Mouse (Mus musculus) CH12.LX (cell line): ENCODE results near the gene Slc10a4.

Experiments used
- BHLHE40 ChIP-seq: IDR thresholded peaks from 2 replicates; pipeline ENCODE4 v1.6.1; 2011; ENCODE audit warnings: mild to moderate bottlenecking, low read depth, low read length, improper control_type of control experiment
- HCFC1 ChIP-seq: IDR thresholded peaks from 2 replicates; pipeline ENCODE4 v1.6.1; 2012; ENCODE audit warnings: low read depth, mild to moderate bottlenecking, inconsistent platforms, low read length, improper control_type of control experiment
- USF1 ChIP-seq: IDR thresholded peaks from 2 replicates; pipeline ENCODE4 v1.6.1; 2014; ENCODE audit warnings: low read depth, mild to moderate bottlenecking, inconsistent platforms, low read length, improper control_type of control experiment

GRCm38 (mm10) chr5:73056457-73056856 is 49.8 kb downstream of the Slc10a4 start:
- TF ChIP-seq USF1 (no peak), HCFC1 (no peak), BHLHE40 (no peak)
